Comparison of ENCODE assay signal across 9 mouse cellular contexts in the genomic region with DNA sequence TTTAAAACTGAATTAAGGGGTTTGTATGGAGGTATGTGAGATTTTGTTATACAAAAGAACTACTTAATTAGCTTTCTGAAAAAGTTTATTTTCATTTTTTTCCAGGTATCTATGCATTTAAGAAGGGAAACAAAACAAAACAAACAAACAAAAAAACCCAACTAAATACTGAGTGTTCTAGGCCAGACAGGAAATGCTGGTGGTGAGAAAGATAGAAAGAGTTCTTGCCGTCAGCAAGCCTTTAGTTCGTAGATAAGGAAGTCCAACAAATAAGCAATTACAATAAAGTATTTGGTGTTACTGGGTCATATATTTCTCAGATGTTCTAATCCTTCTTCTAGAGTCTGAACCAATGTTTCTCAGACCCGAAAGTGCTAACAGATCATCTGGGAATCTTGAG. TPM values are rescaled to one million over a fixed set of nuclear protein-coding genes. Genes with fewer than 3 reads are reported as not detected.
DNase-seq lines count a peak whose midpoint lies in the region; ATAC-seq lines count a peak whose summit lies in the region.
"Had no signal": no experiment of that assay in that cellular context is flagged by ENCODE, and none has a peak within 500 bp of the region (broad histone marks: within the 10 kb centered on the region; RNA-seq: fewer than 3 reads in every experiment).

No protein-coding gene starts in this region.

- no peak for ATAC-seq in heart, embryonic 12.5 days (ENCODE audit: insufficient number of reproducible peaks, low FRiP score)
- no peak for ATAC-seq in embryonic facial prominence, embryonic 14.5 days (ENCODE audit: low read depth)
- ATAC-seq in liver, embryonic 12.5 days, result no peak

- H3K27me3 ChIP-seq in heart, embryonic 12.5 days (replicated peaks), result no peaks in the 10 kb centered on the region
- H3K27me3 ChIP-seq in embryonic facial prominence, embryonic 14.5 days (replicated peaks; ENCODE audit: control insufficient read depth, insufficient read depth, low read length), result 0 out of 2 replicates have a peak, but pooled peaks cover 3% of the 10 kb centered on the region
- no peaks in the 10 kb centered on the region for H3K27me3 ChIP-seq in liver, embryonic 12.5 days (replicated peaks)

- H3K9ac ChIP-seq in heart, embryonic 12.5 days, result no peak overlapping the region
- no peak overlapping the region for H3K9ac ChIP-seq in embryonic facial prominence, embryonic 14.5 days (ENCODE audit: low read depth, low read length)
- peak overlapping the region; percentile 89; the same call in 1 of the 2 replicates for H3K9ac ChIP-seq in liver, embryonic 12.5 days

- H3K4me3 ChIP-seq in heart, embryonic 12.5 days, result 0 out of 2 replicates have a peak overlapping the region, but pooled peaks have one; percentile 7
- peak overlapping the region; percentile 79; the same call in 1 of the 2 replicates for H3K4me3 ChIP-seq in embryonic facial prominence, embryonic 14.5 days (ENCODE audit: low read depth, low read length)
- H3K4me3 ChIP-seq in liver, embryonic 12.5 days, result peak overlapping the region; percentile 82

- no peak for DNase-seq in heart, postnatal 14 days
- peak; percentile 42 for DNase-seq in 416B (ENCODE audit: low read depth)
- DNase-seq in embryonic facial prominence, embryonic 14.5 days (ENCODE audit: low spot score), result no peak
- no peak for DNase-seq in yolk sac, embryonic 10.5 days (ENCODE audit: low spot score)
- DNase-seq in retina, embryonic 14.5 days (ENCODE audit: low spot score), result no peak
- no peak for DNase-seq in embryo, embryonic 10.5 days (ENCODE audit: low spot score)

- H3K4me1 ChIP-seq in heart, embryonic 12.5 days (replicated peaks), result 0 out of 2 replicates have a peak, but pooled peaks cover 4% of the 10 kb centered on the region
- H3K4me1 ChIP-seq in embryonic facial prominence, embryonic 14.5 days (ENCODE audit: control insufficient read depth, insufficient read depth, low read length), result peaks cover 4% of the 10 kb centered on the region; the same call in 1 of the 2 replicates
- peaks cover 30% of the 10 kb centered on the region for H3K4me1 ChIP-seq in liver, embryonic 12.5 days

- WGBS in heart, embryonic 12.5 days, result 50% methylated on average over 3 of the region's 3 CpGs
- 60% methylated on average over 3 of the region's 3 CpGs for WGBS in embryonic facial prominence, embryonic 14.5 days
- WGBS in liver, embryonic 12.5 days (ENCODE audit: insufficient replicate concordance), result 23% methylated on average over 3 of the region's 3 CpGs

- no peak overlapping the region for H3K27ac ChIP-seq in heart, embryonic 12.5 days (ENCODE audit: poor library complexity, severe bottlenecking)
- no peak overlapping the region for H3K27ac ChIP-seq in embryonic facial prominence, embryonic 14.5 days (replicated peaks; ENCODE audit: low read depth, low read length)
- peak overlapping the region; percentile 96 for H3K27ac ChIP-seq in liver, embryonic 12.5 days
- H3K27ac ChIP-seq: kidney, postnatal 0 days had no signal

- H3K36me3 ChIP-seq in heart, embryonic 12.5 days, result no peaks in the 10 kb centered on the region
- H3K36me3 ChIP-seq in embryonic facial prominence, embryonic 14.5 days (ENCODE audit: control insufficient read depth, insufficient read depth, low read length), result no peaks in the 10 kb centered on the region
- no peaks in the 10 kb centered on the region for H3K36me3 ChIP-seq in liver, embryonic 12.5 days

- no peaks in the 10 kb centered on the region for H3K9me3 ChIP-seq in heart, embryonic 12.5 days (replicated peaks)
- H3K9me3 ChIP-seq in embryonic facial prominence, embryonic 14.5 days (ENCODE audit: control insufficient read depth, low read length), result no peaks in the 10 kb centered on the region
- no peaks in the 10 kb centered on the region for H3K9me3 ChIP-seq in liver, embryonic 12.5 days (replicated peaks)

- intact Hi-C loops in heart, postnatal 14 days (cut with DNase I), result loop anchor here (5.0 kb wide), 1 partner anchor 107 kb away; the partner anchor contains the start of gene Pold3

- H3K4me2 ChIP-seq in heart, embryonic 12.5 days, result no peak overlapping the region
- H3K4me2 ChIP-seq in embryonic facial prominence, embryonic 14.5 days (ENCODE audit: low read depth, low read length), result peak overlapping the region; percentile 97
- peak overlapping the region; percentile 99 for H3K4me2 ChIP-seq in liver, embryonic 12.5 days

RNA-seq across cellular contexts. Expression of gene Pgm2l1, which starts 1.8 kb away (rescaled TPM):
- 1.9 and 3.2 TPM in 2 replicates for polyA plus RNA-seq in heart, embryonic 12.5 days (2016; fragmentation: Nextera tagmentation; extraction: Ambion mirVana)
- 1 to 10 TPM; 8.1 TPM for total RNA-seq in heart, postnatal 14 days (2021)
- 3.8 and 4.1 TPM in 2 replicates for polyA plus RNA-seq in embryonic facial prominence, embryonic 14.5 days (2014; fragmentation: Nextera tagmentation; extraction: Ambion mirVana)
- 2.3 and 2.7 TPM in 2 replicates for polyA plus RNA-seq in liver, embryonic 12.5 days (2016; fragmentation: Nextera tagmentation; extraction: Ambion mirVana)

RNA-seq across cellular contexts. Expression of gene Kcne3, which starts 52.7 kb away (rescaled TPM):
- polyA plus RNA-seq in heart, embryonic 12.5 days (2016; fragmentation: Nextera tagmentation; extraction: Ambion mirVana), result 8.0 and 10.0 TPM in 2 replicates
- under 1 TPM; 0.55 to 0.78 TPM for total RNA-seq in heart, postnatal 14 days (2021)
- 12.4 and 13.3 TPM in 2 replicates for polyA plus RNA-seq in embryonic facial prominence, embryonic 14.5 days (2014; fragmentation: Nextera tagmentation; extraction: Ambion mirVana)
- 3.4 and 4.4 TPM in 2 replicates for polyA plus RNA-seq in liver, embryonic 12.5 days (2016; fragmentation: Nextera tagmentation; extraction: Ambion mirVana)

RNA-seq across cellular contexts. Expression of gene P4ha3, which starts 56.4 kb away (rescaled TPM):
- polyA plus RNA-seq in heart, embryonic 12.5 days (2016; fragmentation: Nextera tagmentation; extraction: Ambion mirVana), result 13.8 and 15.4 TPM in 2 replicates
- 1 to 10 TPM in 1 of 2 experiments, under 1 TPM in 1; 0.80 to 1.1 TPM for total RNA-seq in heart, postnatal 14 days (2021)
- 24.5 and 26.0 TPM in 2 replicates for polyA plus RNA-seq in embryonic facial prominence, embryonic 14.5 days (2014; fragmentation: Nextera tagmentation; extraction: Ambion mirVana)
- polyA plus RNA-seq in liver, embryonic 12.5 days (2016; fragmentation: Nextera tagmentation; extraction: Ambion mirVana), result 1.8 and 2.2 TPM in 2 replicates

Comparison
In these comparisons a context has a peak if more than half of its experiments do, and no peak if none do; other contexts are left out.
1. H3K4me3 ChIP-seq: peak in every context shown above with its lines; median percentile 82 in liver, embryonic 12.5 days; 79 in embryonic facial prominence, embryonic 14.5 days; 7 in heart, embryonic 12.5 days.